Mouse (Mus musculus) gastrocnemius, postnatal 4 days (tissue): ENCODE data around the gene Arhgap28. TPM values are rescaled to one million over a fixed set of nuclear protein-coding genes. Genes with fewer than 3 reads are reported as not detected.
A peak's percentile ranks its signal among the peaks of the same experiment; 100 is the strongest.
"Not testable (repeated sequence)": the region's sequence is repeated elsewhere in the genome, so short reads cannot be mapped to it uniquely, and the experiment has no call there.

ENCODE experiments used
- DNase-seq, 2 experiments: peaks; one replicate each; pipeline ENCODE4 v3.0.0; 2021 to 2022; ENCODE audit warnings: low spot score in 2 of 2, mixed read lengths in 2 of 2
- total RNA-seq, 2 experiments: library from RNA; stranded (reverse); gene quantifications; 2 replicates each; pipeline ENCODE4 v1.2.3; 2021

Gene Arhgap28
- total RNA-seq, 2 experiments from 2014 or later: 27.5 to 30.4 TPM

- DNase-seq: no peak
Measured at GRCm38 (mm10) chr17:67888081-67888480, 115.8 kb downstream of the Arhgap28 start.

GRCm38 (mm10) chr17:67886326-67886725 lies 117.6 kb downstream of the Arhgap28 start:
- DNase-seq: no peak

- no peak for DNase-seq
Measured at GRCm38 (mm10) chr17:67877599-67877998, 126.3 kb downstream of the Arhgap28 start.

GRCm38 (mm10) chr17:67869731-67870601 lies 134.0 kb downstream of the Arhgap28 start:
- peak; percentile 50 to 81 for DNase-seq

GRCm38 (mm10) chr17:67866541-67867241 lies 137.2 kb downstream of the Arhgap28 start:
- DNase-seq: peak in 1 of 2 experiments; percentile 34

GRCm38 (mm10) chr17:67866026-67866425 lies 137.9 kb downstream of the Arhgap28 start:
- no peak for DNase-seq

DNA sequence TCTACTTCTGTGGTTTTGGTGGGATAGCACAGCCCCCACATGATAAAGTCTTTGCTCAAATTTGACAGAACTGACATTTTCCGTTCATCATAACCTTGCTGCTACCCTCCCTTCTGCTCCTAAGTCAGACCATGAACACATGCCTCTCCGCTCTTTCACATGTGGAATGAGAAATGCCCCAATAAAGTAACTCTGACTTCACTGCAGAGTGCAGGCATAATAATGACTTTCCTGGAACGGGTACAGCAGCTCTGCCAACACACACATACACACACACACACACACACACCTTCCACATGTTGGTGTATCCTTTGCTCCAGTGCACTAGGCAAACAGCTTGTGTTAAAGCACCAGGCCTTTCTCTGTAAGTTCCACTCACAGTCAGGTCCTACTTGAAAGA lies 139.0 kb downstream of the Arhgap28 start:
- no peak for DNase-seq

GRCm38 (mm10) chr17:67864363-67864762 lies 139.6 kb downstream of the Arhgap28 start:
- no peak for DNase-seq

DNA sequence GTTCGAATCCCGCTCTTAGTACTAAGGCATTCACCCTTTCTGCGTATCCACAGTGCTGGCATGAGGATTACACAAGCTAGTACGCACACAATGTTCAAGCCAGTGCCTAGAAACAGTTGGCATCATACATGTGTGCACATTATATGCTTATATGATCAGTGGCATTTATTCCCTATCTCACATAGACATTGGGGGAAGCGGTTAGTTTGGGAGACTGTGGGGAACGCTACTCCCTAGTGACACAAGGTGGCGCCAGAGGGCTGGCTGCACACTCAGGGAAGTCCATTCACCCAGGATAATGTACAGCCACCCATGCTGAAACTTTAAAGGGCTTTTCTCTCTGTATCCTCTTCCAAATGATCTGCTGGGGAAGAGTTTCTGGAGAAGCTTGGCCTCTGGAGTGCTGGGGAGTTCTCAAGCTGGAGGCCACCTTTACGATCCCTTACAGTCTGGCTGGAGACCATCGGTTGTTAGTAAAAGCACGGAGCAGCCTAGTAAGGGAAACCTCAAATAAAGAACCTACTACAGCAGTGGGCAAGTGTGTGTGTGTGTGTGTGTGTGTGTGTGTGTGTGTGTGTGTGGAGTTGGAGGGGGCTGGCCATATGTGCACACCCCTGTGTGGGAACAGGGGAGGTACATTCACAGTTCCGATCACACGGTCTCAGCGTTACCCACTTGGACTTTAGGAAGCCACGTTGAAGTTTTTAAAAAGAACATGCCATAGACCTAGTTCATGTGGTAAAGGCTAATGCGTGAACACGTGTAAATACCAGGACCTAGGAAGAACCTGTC lies 142.0 kb downstream of the Arhgap28 start:
- DNase-seq: peak; percentile 43 to 66

DNA sequence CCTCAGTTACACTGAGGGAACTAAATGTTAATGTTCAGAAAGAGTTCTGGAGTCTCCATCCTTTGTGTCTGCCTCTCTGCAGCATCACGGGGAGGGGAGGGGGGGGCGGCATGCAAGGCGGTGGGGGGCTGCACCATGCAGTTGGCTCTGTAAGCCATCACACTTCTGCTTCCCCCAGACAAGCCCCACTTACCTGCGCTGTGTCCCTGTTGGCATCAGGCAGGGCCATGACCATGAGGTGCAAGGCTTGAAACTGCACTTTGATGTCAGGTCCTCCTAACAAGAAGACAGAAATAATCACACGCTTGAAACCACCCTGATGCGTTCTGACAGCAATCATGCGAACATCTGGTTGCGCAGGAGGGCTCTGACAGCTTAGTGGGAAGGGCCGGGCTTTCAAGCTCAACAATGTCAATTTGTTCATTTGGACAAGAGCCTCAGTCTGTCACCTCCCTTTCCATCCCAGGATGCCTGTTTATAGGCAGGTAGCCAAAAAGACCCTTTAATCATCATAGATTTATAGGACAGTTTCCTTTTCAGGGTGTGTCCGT lies 142.8 kb downstream of the Arhgap28 start:
- DNase-seq: no peak

DNA sequence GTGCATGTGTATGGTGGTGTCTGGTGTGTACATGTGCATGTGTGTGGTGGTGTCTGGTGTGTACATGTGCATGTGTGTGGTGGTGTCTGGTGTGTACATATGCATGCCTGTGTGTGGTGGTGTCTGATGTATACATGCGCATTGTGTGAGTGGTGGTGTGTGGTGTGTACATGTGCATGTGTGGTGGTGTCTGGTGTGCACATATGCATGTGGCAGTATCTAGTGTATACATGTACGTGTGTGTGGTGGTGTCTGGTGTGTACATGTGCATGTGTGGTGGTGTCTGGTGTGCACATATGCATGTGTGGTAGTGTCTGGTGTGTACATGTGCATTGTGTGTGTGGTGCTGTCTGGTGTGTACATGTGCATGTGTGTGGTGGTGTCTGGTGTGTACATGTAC lies 162.4 kb downstream of the Arhgap28 start:
- DNase-seq: not testable (repeated sequence)

- no peak for DNase-seq
Measured at GRCm38 (mm10) chr17:67838948-67839347, 165.0 kb downstream of the Arhgap28 start.

- DNase-seq: peak in 1 of 2 experiments; percentile 44
Measured at GRCm38 (mm10) chr17:67837351-67838090, 166.4 kb downstream of the Arhgap28 start.

- DNase-seq: no peak
Measured at GRCm38 (mm10) chr17:67836146-67836895, 167.6 kb downstream of the Arhgap28 start.

DNA sequence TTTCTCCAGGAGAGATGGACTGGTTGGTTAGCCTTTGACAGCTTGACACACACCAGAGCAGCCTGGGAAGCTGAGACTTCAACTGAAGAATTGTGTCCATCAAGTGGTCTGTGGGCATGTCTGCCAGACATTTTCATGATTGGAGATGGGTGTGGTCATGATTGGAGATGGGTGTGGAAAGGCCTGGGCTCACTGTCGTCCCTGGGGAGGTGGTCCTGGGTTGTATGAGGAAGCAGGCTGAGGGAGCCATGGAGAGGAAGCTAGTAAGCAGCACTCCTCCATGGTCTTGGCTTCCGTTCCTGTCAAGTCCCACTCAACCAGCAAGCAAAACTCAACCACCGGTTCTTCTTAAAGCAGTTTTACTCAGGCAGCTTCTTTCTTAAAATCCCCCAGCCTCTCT lies 176.5 kb downstream of the Arhgap28 start:
- DNase-seq: no peak

- DNase-seq: no peak
Measured at GRCm38 (mm10) chr17:67816916-67817315, 187.0 kb downstream of the Arhgap28 start.

- no peak for DNase-seq
Measured at GRCm38 (mm10) chr17:67815720-67816119, 188.2 kb downstream of the Arhgap28 start.

- no peak for DNase-seq
Measured at GRCm38 (mm10) chr17:67813666-67814065, 190.3 kb downstream of the Arhgap28 start.

GRCm38 (mm10) chr17:67809171-67809570 lies 194.7 kb downstream of the Arhgap28 start:
- DNase-seq: no peak
